Mouse (Mus musculus) G1E (cell line): Measurements from ENCODE around the gene Kat6b. TPM values are rescaled to one million over a fixed set of nuclear protein-coding genes. Genes with fewer than 3 reads are reported as not detected.

Experiments used
- ATAC-seq: 2 replicates; pipeline ENCODE4 v1.8.0; 2016; ENCODE audit warnings: mild to moderate bottlenecking; ENCODE audit not compliant: insufficient number of reproducible peaks, poor library complexity, low FRiP score, severe bottlenecking; ENCODE audit errors: extremely low read depth
- DNase-seq: peaks from one replicate; pipeline ENCODE4 v3.0.0; 2012; ENCODE audit warnings: low spot score
- H3K27me3 ChIP-seq: 2 replicates; pipeline ENCODE4 v1.6.1; 2012; ENCODE audit warnings: mild to moderate bottlenecking, low read length, inconsistent platforms; ENCODE audit not compliant: insufficient read depth
- H3K36me3 ChIP-seq: replicated peaks from 2 replicates; pipeline ENCODE3; 2012; ENCODE audit warnings: mild to moderate bottlenecking, inconsistent platforms
- H3K4me1 ChIP-seq: 2 replicates; pipeline ENCODE4 v1.6.1; 2012; ENCODE audit warnings: low read depth, low read length, inconsistent platforms, mixed read lengths; ENCODE audit not compliant: insufficient read depth
- H3K4me3 ChIP-seq: 2 replicates; pipeline ENCODE4 v1.5.1; 2012; ENCODE audit warnings: low read depth, mild to moderate bottlenecking, inconsistent platforms, low read length, moderate library complexity, mixed read lengths
- H3K9me3 ChIP-seq: replicated peaks from 2 replicates; pipeline ENCODE4 v1.6.1; 2012; ENCODE audit warnings: inconsistent platforms
- CTCF ChIP-seq: IDR thresholded peaks from 2 replicates; pipeline ENCODE4 v1.5.1; 2012; ENCODE audit warnings: low read depth, low read length, inconsistent platforms, mixed read lengths
- GATA1 ChIP-seq: IDR thresholded peaks from 2 replicates; pipeline ENCODE4 v1.6.1; 2012; ENCODE audit warnings: borderline replicate concordance, low read length, inconsistent platforms, mixed read lengths
- GATA2 ChIP-seq: IDR thresholded peaks from 2 replicates; pipeline ENCODE4 v1.6.1; 2012; ENCODE audit warnings: low read depth, low read length, inconsistent platforms, borderline replicate concordance
- POLR2AphosphoS5 ChIP-seq: IDR thresholded peaks from 2 replicates; pipeline ENCODE4 v1.6.1; 2012; ENCODE audit warnings: low read depth, low read length, inconsistent platforms; ENCODE audit not compliant: insufficient replicate concordance
- TAL1 ChIP-seq: conservative IDR thresholded peaks from 2 replicates; pipeline ENCODE4 v1.6.1; 2012; ENCODE audit warnings: low read depth, low read length, inconsistent platforms, mixed read lengths
- polyA plus RNA-seq: library from polyadenylated mRNA; stranded (reverse); fragments of >175 nt; gene quantifications from 2 replicates; pipeline ENCODE4 v1.2.3, GENCODE M21; 2012
- total RNA-seq, 2 experiments: library from RNA; stranded (forward) in 1 of 2; stranded (reverse) in 1 of 2; fragments of 200-1000 nt in 1 of 2; fragments of >200 nt in 1 of 2; fragmentation: Nextera tagmentation in 1 of 2; gene quantifications; 2 replicates each; pipeline ENCODE4 v1.2.3; 2014 to 2017

Gene Kat6b
- total and polyA plus RNA-seq, 3 experiments, result 4.1 to 56.7 (median 17.8) TPM

- ATAC-seq (no peak), DNase-seq (no peak)
- H3K9me3 ChIP-seq, result no peaks in the 10 kb centered on the region
- H3K36me3 ChIP-seq, result peaks cover 15% of the 10 kb centered on the region
- no peak overlapping the region for H3K4me3 ChIP-seq
- no peak for TF ChIP-seq GATA2
- TF ChIP-seq POLR2AphosphoS5, result no peak
- no peak for TF ChIP-seq TAL1
- no peak for TF ChIP-seq CTCF
- no peak for TF ChIP-seq GATA1
- peaks cover 73% of the 10 kb centered on the region for H3K4me1 ChIP-seq
- no peaks in the 10 kb centered on the region for H3K27me3 ChIP-seq
Observed at GRCm38 (mm10) chr14:21550576-21550975, 69.3 kb downstream of the Kat6b start.

GRCm38 (mm10) chr14:21551655-21552054 is 70.4 kb downstream of the Kat6b start:
- TF ChIP-seq CTCF, result no peak
- no peak for TF ChIP-seq GATA2
- TF ChIP-seq POLR2AphosphoS5, result no peak
- TF ChIP-seq TAL1, result no peak

GRCm38 (mm10) chr14:21552958-21553357 is 71.7 kb downstream of the Kat6b start:
- DNase-seq (no peak), ATAC-seq (no peak)
- Histone ChIP-seq H3K4me3 (no peak overlapping the region), H3K4me1 (peaks cover 68% of the 10 kb centered on the region), H3K9me3 (no peaks in the 10 kb centered on the region), H3K36me3 (peaks cover 16% of the 10 kb centered on the region), H3K27me3 (no peaks in the 10 kb centered on the region)
- no peak for TF ChIP-seq GATA1
- no peak for TF ChIP-seq TAL1
- TF ChIP-seq GATA2, result no peak
- no peak for TF ChIP-seq POLR2AphosphoS5
- TF ChIP-seq CTCF, result no peak

More at GRCm38 (mm10) chr14:21551655-21552054, 70.4 kb downstream of the Kat6b start:
- H3K4me3 ChIP-seq, result no peak overlapping the region
- no peaks in the 10 kb centered on the region for H3K27me3 ChIP-seq
- H3K4me1 ChIP-seq, result peaks cover 73% of the 10 kb centered on the region
- ATAC-seq (no peak), DNase-seq (no peak)
- H3K9me3 ChIP-seq, result no peaks in the 10 kb centered on the region
- peaks cover 16% of the 10 kb centered on the region for H3K36me3 ChIP-seq

DNA sequence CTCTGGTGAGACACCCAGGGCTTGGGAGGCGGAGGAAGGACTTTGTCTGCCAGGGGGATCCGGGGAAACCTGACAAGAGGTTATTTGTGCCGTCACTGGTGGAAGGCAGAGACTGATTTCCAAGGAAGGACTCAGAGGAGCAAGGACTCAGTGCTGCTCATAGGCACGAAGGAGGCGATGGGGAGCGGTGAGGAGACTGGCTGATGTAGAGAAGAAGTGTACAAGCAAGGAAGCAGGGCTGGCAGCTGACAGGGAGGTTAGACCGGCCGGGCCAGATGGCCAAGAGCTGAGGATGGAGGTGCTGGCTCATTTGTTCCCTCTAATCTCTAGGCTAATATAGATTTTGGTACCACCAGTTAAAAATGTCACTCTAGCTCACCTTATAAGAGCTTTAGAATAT is 72.8 kb downstream of the Kat6b start:
- Histone ChIP-seq H3K4me1 (peaks cover 70% of the 10 kb centered on the region), H3K36me3 (peaks cover 16% of the 10 kb centered on the region), H3K27me3 (no peaks in the 10 kb centered on the region), H3K4me3 (no peak overlapping the region), H3K9me3 (no peaks in the 10 kb centered on the region)
- no peak for DNase-seq
- ATAC-seq, result no peak
- TF ChIP-seq POLR2AphosphoS5, result no peak
- no peak for TF ChIP-seq CTCF
- TF ChIP-seq GATA1, result no peak
- no peak for TF ChIP-seq GATA2
- no peak for TF ChIP-seq TAL1

DNA sequence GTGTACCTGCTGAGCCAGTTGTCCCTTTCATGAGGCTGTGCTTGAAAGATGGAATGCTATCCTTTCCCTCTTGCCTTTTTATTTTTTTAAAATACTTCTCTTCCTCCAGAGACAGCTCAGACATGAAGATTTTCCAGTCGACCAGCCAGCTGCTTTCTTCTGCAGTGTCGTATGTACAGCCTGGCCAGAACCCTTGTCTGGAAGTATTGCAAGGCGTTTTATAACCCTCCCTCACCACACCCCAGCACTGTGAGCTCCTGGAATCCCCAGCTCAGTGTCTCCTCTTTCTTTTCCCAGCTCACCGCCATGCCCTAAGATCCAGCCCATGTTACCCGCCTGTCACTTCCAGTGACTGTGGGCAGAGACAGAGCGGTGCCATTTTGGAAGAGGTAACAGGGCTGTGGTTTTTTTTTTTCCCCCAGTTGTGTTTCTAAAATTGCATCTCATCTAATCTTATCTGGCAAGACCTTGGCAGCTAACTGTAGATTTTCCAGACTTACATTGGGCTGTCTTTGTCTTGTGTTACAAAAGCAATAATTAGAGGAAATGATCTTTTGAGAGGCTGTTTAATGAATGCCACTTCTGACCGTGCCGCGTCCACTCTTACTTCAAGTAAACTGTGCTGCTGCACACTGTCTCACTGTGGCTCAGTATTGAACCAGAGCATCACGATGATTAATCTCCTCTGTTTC is 77.4 kb downstream of the Kat6b start:
- H3K36me3 ChIP-seq, result peaks cover 18% of the 10 kb centered on the region
- no peak for DNase-seq
- no peaks in the 10 kb centered on the region for H3K27me3 ChIP-seq
- peaks cover 77% of the 10 kb centered on the region for H3K4me1 ChIP-seq
- H3K9me3 ChIP-seq, result no peaks in the 10 kb centered on the region
- TF ChIP-seq GATA2 (no peak), CTCF (no peak), GATA1 (no peak), TAL1 (no peak), POLR2AphosphoS5 (no peak)
- ATAC-seq, result no peak
- H3K4me3 ChIP-seq, result no peak overlapping the region; the same call in 1 of the 2 replicates

GRCm38 (mm10) chr14:21559447-21559846 is 78.2 kb downstream of the Kat6b start:
- no peak for DNase-seq
- no peak overlapping the region; the same call in 1 of the 2 replicates for H3K4me3 ChIP-seq
- H3K36me3 ChIP-seq, result peaks cover 13% of the 10 kb centered on the region
- H3K4me1 ChIP-seq, result peaks cover 76% of the 10 kb centered on the region
- H3K27me3 ChIP-seq, result no peaks in the 10 kb centered on the region
- H3K9me3 ChIP-seq, result no peaks in the 10 kb centered on the region
- ATAC-seq, result no peak
- TF ChIP-seq GATA2 (no peak), TAL1 (no peak), CTCF (no peak), GATA1 (no peak), POLR2AphosphoS5 (no peak)

DNA sequence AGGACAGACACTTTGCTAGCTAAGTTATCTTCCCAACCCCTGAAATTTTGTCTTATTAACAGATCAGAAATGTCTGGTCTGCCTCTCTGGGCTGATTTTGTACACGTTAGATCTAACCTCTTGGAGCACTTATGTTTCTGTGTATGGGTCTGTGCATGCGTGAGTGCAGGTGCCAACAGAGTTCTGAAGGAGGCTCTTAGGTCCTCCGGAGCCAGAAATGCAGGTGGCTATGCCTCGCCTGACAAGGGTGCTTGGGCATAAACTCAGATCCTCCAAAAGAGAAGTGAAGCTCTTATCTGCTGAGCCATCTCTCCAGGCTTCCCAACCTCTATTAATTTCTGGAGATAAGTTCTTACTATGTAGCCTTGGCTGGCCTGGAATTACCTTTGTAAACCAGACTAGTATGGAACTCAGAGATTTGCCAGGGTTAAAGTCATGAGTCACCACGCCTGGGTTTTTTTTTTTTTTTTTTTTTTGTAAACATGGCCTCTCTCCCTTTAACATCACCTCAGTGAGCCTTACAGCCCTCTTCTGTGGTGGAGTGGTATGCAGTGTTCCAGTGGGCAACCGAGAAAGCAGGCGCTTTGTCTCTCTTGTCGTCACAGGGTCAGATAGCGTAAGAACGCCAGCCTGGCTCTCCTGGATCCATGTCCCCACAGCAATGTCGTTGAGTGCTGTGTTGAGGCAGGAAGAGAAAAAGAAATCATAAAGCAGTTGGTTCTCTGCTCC is 79.4 kb downstream of the Kat6b start:
- no peak for DNase-seq
- Histone ChIP-seq H3K36me3 (peaks cover 6% of the 10 kb centered on the region), H3K27me3 (no peaks in the 10 kb centered on the region), H3K4me1 (peaks cover 75% of the 10 kb centered on the region), H3K9me3 (no peaks in the 10 kb centered on the region), H3K4me3 (no peak overlapping the region; the same call in 1 of the 2 replicates)
- TF ChIP-seq GATA2 (no peak), CTCF (no peak), GATA1 (no peak), TAL1 (no peak), POLR2AphosphoS5 (no peak)
- no peak for ATAC-seq
